25 mouse cellular contexts compared by ENCODE assay signal in genomic region chr1:136559774-136560173, GRCm38 (mm10).
DNase-seq lines count a peak whose midpoint lies in the region; ATAC-seq and TF ChIP-seq lines count a peak whose summit lies in the region.
"Had no signal": no experiment of that assay in that cellular context is flagged by ENCODE, and none has a peak within 500 bp of the region (broad histone marks: within the 10 kb centered on the region; RNA-seq: fewer than 3 reads in every experiment).

No protein-coding gene starts in this region.

- 84% methylated on average over 9 of the region's 9 CpGs for WGBS in kidney, embryonic 16.5 days
- WGBS in lung, embryonic 14.5 days = 71% methylated on average over 9 of the region's 9 CpGs

- H3K27ac ChIP-seq in kidney, embryonic 16.5 days (ENCODE audit: low read length) = no peak overlapping the region
- peak overlapping the region; percentile 46; the same call in 1 of the 2 replicates for H3K27ac ChIP-seq in lung, embryonic 14.5 days (ENCODE audit: low read depth)
- H3K27ac ChIP-seq: forebrain, embryonic 13.5 days; heart, embryonic 13.5 days; hindbrain, embryonic 12.5 days; hindbrain, postnatal 0 days; intestine, embryonic 15.5 days; limb, embryonic 13.5 days had no signal

- H3K27me3 ChIP-seq in kidney, embryonic 16.5 days (ENCODE audit: insufficient read depth, low read length) = no peaks in the 10 kb centered on the region
- no peaks in the 10 kb centered on the region for H3K27me3 ChIP-seq in lung, embryonic 14.5 days (ENCODE audit: insufficient read depth, low read length)
- H3K27me3 ChIP-seq: CH12.LX; heart, embryonic 13.5 days; hindbrain, embryonic 12.5 days; intestine, embryonic 15.5 days had no signal

- DNase-seq in cerebellum, postnatal 10 days = peak; percentile 55 to 63
- DNase-seq in cerebellum, postnatal 25 days = no peak
- no peak for DNase-seq in kidney, adult 18-20 months
- DNase-seq in lung, embryonic 14.5 days = peak; percentile 29
- DNase-seq in lung, postnatal 36 days = no peak
- peak; percentile 52 for DNase-seq in ES-CJ7 (ENCODE audit: low read depth, low spot score)
- DNase-seq in layer of hippocampus, adult 11-12 months (ENCODE audit: low spot score) = no peak
- DNase-seq: adrenal gland, postnatal 14 days; cerebellum, adult 11 months; cerebellum, adult 9-10 months; gastrocnemius, postnatal 10 days; heart, postnatal 10 days; thymus, postnatal 4 days had no signal

- no peak overlapping the region for H3K4me2 ChIP-seq in kidney, embryonic 16.5 days (replicated peaks; ENCODE audit: low read depth, low read length)
- peak overlapping the region; percentile 12; the same call in 1 of the 2 replicates for H3K4me2 ChIP-seq in lung, embryonic 14.5 days
- H3K4me2 ChIP-seq: forebrain, embryonic 13.5 days; heart, embryonic 13.5 days; hindbrain, embryonic 12.5 days; intestine, embryonic 15.5 days; limb, embryonic 13.5 days; liver, embryonic 11.5 days; midbrain, embryonic 11.5 days had no signal

- no peak overlapping the region for H3K4me3 ChIP-seq in kidney, embryonic 16.5 days (ENCODE audit: low read length)
- H3K4me3 ChIP-seq in lung, embryonic 14.5 days (ENCODE audit: low read depth, low read length) = no peak overlapping the region
- H3K4me3 ChIP-seq: forebrain, embryonic 13.5 days; heart, embryonic 13.5 days; hindbrain, embryonic 12.5 days; intestine, embryonic 15.5 days; limb, embryonic 13.5 days had no signal

- no peaks in the 10 kb centered on the region for H3K9me3 ChIP-seq in kidney, embryonic 16.5 days (ENCODE audit: low read length)
- no peaks in the 10 kb centered on the region for H3K9me3 ChIP-seq in lung, embryonic 14.5 days (ENCODE audit: low read depth, low read length)
- H3K9me3 ChIP-seq: forebrain, embryonic 13.5 days; G1E; heart, embryonic 13.5 days; hindbrain, embryonic 12.5 days; intestine, embryonic 15.5 days; limb, embryonic 13.5 days had no signal

- no peak for TF ChIP-seq CTCF in lung, embryonic 14.5 days (IDR thresholded peaks at IDR 0.05; ENCODE audit: low read depth)

- no peaks in the 10 kb centered on the region for H3K36me3 ChIP-seq in kidney, embryonic 16.5 days (ENCODE audit: insufficient read depth, low read length)
- H3K36me3 ChIP-seq in lung, embryonic 14.5 days (ENCODE audit: insufficient read depth) = no peaks in the 10 kb centered on the region
- H3K36me3 ChIP-seq: G1E; heart, embryonic 13.5 days; hindbrain, embryonic 12.5 days; intestine, embryonic 15.5 days; limb, embryonic 13.5 days had no signal

- no peak overlapping the region for H3K9ac ChIP-seq in kidney, embryonic 16.5 days (replicated peaks; ENCODE audit: low read length)
- H3K9ac ChIP-seq in lung, embryonic 14.5 days = no peak overlapping the region
- H3K9ac ChIP-seq: forebrain, embryonic 13.5 days; heart, embryonic 13.5 days; hindbrain, embryonic 12.5 days; intestine, embryonic 15.5 days; limb, embryonic 13.5 days had no signal

- ATAC-seq in kidney, embryonic 16.5 days (ENCODE audit: low FRiP score, low TSS enrichment) = 0 out of 2 replicates have a peak, but pooled peaks have one; percentile 6
- ATAC-seq in lung, embryonic 14.5 days (ENCODE audit: insufficient read depth) = no peak
- ATAC-seq: forebrain, embryonic 13.5 days; hindbrain, postnatal 0 days; intestine, embryonic 15.5 days; midbrain, embryonic 16.5 days had no signal

- peaks cover 12% of the 10 kb centered on the region for H3K4me1 ChIP-seq in kidney, embryonic 16.5 days (ENCODE audit: insufficient read depth, low read length)
- peaks cover 23% of the 10 kb centered on the region for H3K4me1 ChIP-seq in lung, embryonic 14.5 days (ENCODE audit: insufficient read depth)

Comparison
In these comparisons a context has a peak if more than half of its experiments do, and no peak if none do; other contexts are left out.
1. DNase-seq: peak in cerebellum, postnatal 10 days (2 of 2), lung, embryonic 14.5 days (single experiment) and ES-CJ7 (single experiment); none in cerebellum, postnatal 25 days (0 of 2), kidney, adult 18-20 months (single experiment), lung, postnatal 36 days (single experiment) and layer of hippocampus, adult 11-12 months (single experiment).